Mouse (Mus musculus) thymus, adult 2 months (tissue): ENCODE measurements around the gene Rpia. TPM values are rescaled to one million over a fixed set of nuclear protein-coding genes. Genes with fewer than 3 reads are reported as not detected.

Experiments
- DNase-seq: peaks from one replicate; pipeline ENCODE4 v3.0.0; 2021
- H3K27ac ChIP-seq: fragments of 200-500 bp; 2 replicates; pipeline ENCODE4 v1.5.1; 2012; ENCODE audit warnings: low read length, control low read depth; ENCODE audit not compliant: control insufficient read depth, insufficient read depth
- H3K27me3 ChIP-seq: fragments of 200-500 bp; 2 replicates; pipeline ENCODE4 v1.6.1; 2012; ENCODE audit warnings: mild to moderate bottlenecking, low read length, moderate library complexity, mixed read lengths; ENCODE audit not compliant: control insufficient read depth, insufficient read depth
- H3K36me3 ChIP-seq: fragments of 200-500 bp; 2 replicates; pipeline ENCODE4 v1.6.1; 2012; ENCODE audit warnings: mild to moderate bottlenecking, low read length, moderate library complexity; ENCODE audit not compliant: control insufficient read depth, insufficient read depth
- H3K4me1 ChIP-seq: fragments of 200-500 bp; replicated peaks from 2 replicates; pipeline ENCODE4 v1.6.1; 2012; ENCODE audit warnings: low read length; ENCODE audit not compliant: control insufficient read depth, insufficient read depth
- H3K4me3 ChIP-seq: fragments of 200-500 bp; 2 replicates; pipeline ENCODE4 v1.5.1; 2012; ENCODE audit warnings: mild to moderate bottlenecking, low read length, control low read depth, moderate library complexity; ENCODE audit not compliant: control insufficient read depth, insufficient read depth
- CTCF ChIP-seq: fragments of 200-500 bp; IDR thresholded peaks from 2 replicates; pipeline ENCODE4 v1.5.1; 2012; ENCODE audit warnings: mild to moderate bottlenecking, control low read depth, low read length, moderate library complexity, borderline replicate concordance; ENCODE audit not compliant: control insufficient read depth, poor library complexity, insufficient read depth; ENCODE audit errors: extremely low read depth
- POLR2A ChIP-seq: fragments of 200-500 bp; IDR thresholded peaks from 2 replicates; pipeline ENCODE4 v1.6.1; 2012; ENCODE audit warnings: mild to moderate bottlenecking, low read length, control low read depth, moderate library complexity; ENCODE audit not compliant: control insufficient read depth, poor library complexity, insufficient read depth; ENCODE audit errors: extremely low read depth
- WGBS: fragments of 180-500 bp; shearing (Covaris S2); methylation state at CpG from one replicate; pipeline ENCODE4 v1.1.7; 2018; 5-methylcytosine and 5-hydroxymethylcytosine counted together
- polyA plus RNA-seq: library from polyadenylated mRNA; depleted of rRNA; stranded (reverse); fragments of >200 nt; gene quantifications from 2 replicates; pipeline ENCODE4 v1.2.3, GENCODE M21; 2012

The Rpia gene
- polyA plus RNA-seq, 1 experiment, result 15.7 TPM

- Histone ChIP-seq H3K4me1 (peaks cover 26% of the 10 kb centered on the region), H3K36me3 (0 out of 2 replicates have a peak, but pooled peaks cover 4% of the 10 kb centered on the region), H3K4me3 (no peak overlapping the region), H3K27me3 (no peaks in the 10 kb centered on the region), H3K27ac (peak overlapping the region; percentile 82)
- no peak for TF ChIP-seq CTCF
- TF ChIP-seq POLR2A, result no peak
- 49% methylated on average over 6 of the region's 6 CpGs for WGBS
- peak; percentile 38 for DNase-seq
Measured at GRCm38 (mm10) chr6:70762659-70763058, 29.4 kb downstream of the Rpia start.

GRCm38 (mm10) chr6:70760951-70761350 is 31.1 kb downstream of the Rpia start:
- Histone ChIP-seq H3K36me3 (no peaks in the 10 kb centered on the region), H3K27ac (no peak overlapping the region), H3K4me1 (peaks cover 26% of the 10 kb centered on the region), H3K4me3 (no peak overlapping the region), H3K27me3 (no peaks in the 10 kb centered on the region)
- TF ChIP-seq CTCF, result no peak
- no peak for TF ChIP-seq POLR2A
- no peak for DNase-seq
- 90% methylated on average over 4 of the region's 4 CpGs for WGBS

- WGBS, result 97% methylated on average over 10 of the region's 10 CpGs
- H3K27ac ChIP-seq, result no peak overlapping the region
- H3K36me3 ChIP-seq, result no peaks in the 10 kb centered on the region
Measured at GRCm38 (mm10) chr6:70754833-70755232, 37.2 kb downstream of the Rpia start.

GRCm38 (mm10) chr6:70752351-70752750 is 39.7 kb downstream of the Rpia start:
- Histone ChIP-seq H3K27me3 (no peaks in the 10 kb centered on the region), H3K4me1 (no peaks in the 10 kb centered on the region), H3K4me3 (no peak overlapping the region), H3K27ac (no peak overlapping the region), H3K36me3 (no peaks in the 10 kb centered on the region)
- TF ChIP-seq CTCF (peak; percentile 45; the same call in 1 of the 2 replicates), POLR2A (no peak)
- DNase-seq, result peak; percentile 29
- WGBS, result 74% methylated on average over 8 of the region's 8 CpGs

More at GRCm38 (mm10) chr6:70754833-70755232, 37.2 kb downstream of the Rpia start:
- Histone ChIP-seq H3K4me1 (no peaks in the 10 kb centered on the region), H3K27me3 (no peaks in the 10 kb centered on the region), H3K4me3 (no peak overlapping the region)
- no peak for DNase-seq
- TF ChIP-seq POLR2A, result no peak
- no peak for TF ChIP-seq CTCF

GRCm38 (mm10) chr6:70751898-70752273 is 40.1 kb downstream of the Rpia start:
- DNase-seq, result no peak
- Histone ChIP-seq H3K4me1 (no peaks in the 10 kb centered on the region), H3K4me3 (no peak overlapping the region), H3K27me3 (no peaks in the 10 kb centered on the region), H3K27ac (no peak overlapping the region), H3K36me3 (no peaks in the 10 kb centered on the region)
- TF ChIP-seq POLR2A, result no peak
- no peak for TF ChIP-seq CTCF
- WGBS, result 92% methylated on average over 6 of the region's 6 CpGs

GRCm38 (mm10) chr6:70751251-70751897 is 40.7 kb downstream of the Rpia start:
- Histone ChIP-seq H3K4me1 (no peaks in the 10 kb centered on the region), H3K36me3 (no peaks in the 10 kb centered on the region), H3K4me3 (no peak overlapping the region), H3K27me3 (no peaks in the 10 kb centered on the region), H3K27ac (no peak overlapping the region)
- no peak for DNase-seq
- TF ChIP-seq CTCF, result no peak
- 92% methylated on average over 8 of the region's 8 CpGs for WGBS

- WGBS, result 91% methylated on average over 1 of the region's 1 CpGs
- Histone ChIP-seq H3K36me3 (no peaks in the 10 kb centered on the region), H3K27ac (no peak overlapping the region), H3K4me3 (no peak overlapping the region), H3K4me1 (no peaks in the 10 kb centered on the region), H3K27me3 (no peaks in the 10 kb centered on the region)
- no peak for DNase-seq
- no peak for TF ChIP-seq POLR2A
- TF ChIP-seq CTCF, result no peak
Measured at GRCm38 (mm10) chr6:70749750-70750149, 42.3 kb downstream of the Rpia start.
